Mouse (Mus musculus) fibroblast of lung, adult 2 months (primary cell): Measurements from ENCODE around the gene Olfr1396.

Experiments used
- DNase-seq: peaks from one replicate; pipeline ENCODE4 v3.0.0-alpha.2; 2011; ENCODE audit warnings: low read depth

Gene Olfr1396

GRCm38 (mm10) chr11:49114774-49115173, at the start of gene Olfr1396:
TSS of gene Olfr1396 (minus strand) at chr11:49114874.
- no peak for DNase-seq

GRCm38 (mm10) chr11:49156821-49157814, 42.4 kb upstream of the Olfr1396 start:
- DNase-seq, result no peak

GRCm38 (mm10) chr11:49154077-49154476, 39.4 kb upstream of the Olfr1396 start, which contains the start of gene Olfr1394:
TSS of gene Olfr1394 (plus strand) at chr11:49154377.
- no peak for DNase-seq

GRCm38 (mm10) chr11:49141974-49142373, 27.3 kb upstream of the Olfr1396 start, which contains the start of gene Olfr1395:
TSS of gene Olfr1395 (plus strand) at chr11:49142274.
- no peak for DNase-seq

GRCm38 (mm10) chr11:49124169-49124568, 9.5 kb upstream of the Olfr1396 start:
- DNase-seq, result no peak

GRCm38 (mm10) chr11:49119635-49120034, 5.0 kb upstream of the Olfr1396 start:
- DNase-seq, result no peak

GRCm38 (mm10) chr11:49114158-49114557, 516 bp downstream of the Olfr1396 start:
- no peak for DNase-seq

GRCm38 (mm10) chr11:49112624-49113219, 2.0 kb downstream of the Olfr1396 start:
- no peak for DNase-seq

- DNase-seq, result no peak
Observed at GRCm38 (mm10) chr11:49111000-49111399, 3.7 kb downstream of the Olfr1396 start.

GRCm38 (mm10) chr11:49108833-49109232, 5.8 kb downstream of the Olfr1396 start:
- DNase-seq, result no peak

GRCm38 (mm10) chr11:49107650-49108537, 6.8 kb downstream of the Olfr1396 start:
- DNase-seq, result no peak

- no peak for DNase-seq
Observed at GRCm38 (mm10) chr11:49105752-49106151, 8.9 kb downstream of the Olfr1396 start.

- no peak for DNase-seq
Observed at GRCm38 (mm10) chr11:49103047-49103693, 11.5 kb downstream of the Olfr1396 start.

GRCm38 (mm10) chr11:49101500-49101899, 13.2 kb downstream of the Olfr1396 start:
- DNase-seq, result no peak

GRCm38 (mm10) chr11:49100409-49100808, 14.3 kb downstream of the Olfr1396 start:
- DNase-seq, result no peak

GRCm38 (mm10) chr11:49095367-49095766, 19.3 kb downstream of the Olfr1396 start:
- no peak for DNase-seq

- DNase-seq, result no peak
Observed at GRCm38 (mm10) chr11:49093861-49094660, 20.6 kb downstream of the Olfr1396 start.

GRCm38 (mm10) chr11:49092786-49093185, 21.9 kb downstream of the Olfr1396 start:
- DNase-seq, result no peak

GRCm38 (mm10) chr11:49092053-49092586, 22.6 kb downstream of the Olfr1396 start:
- no peak for DNase-seq

- DNase-seq, result no peak
Observed at GRCm38 (mm10) chr11:49091171-49091570, 23.5 kb downstream of the Olfr1396 start.
